Mouse (Mus musculus) spleen, adult 2 months (tissue): ENCODE data around the gene Tdrd7.

Experiments used
- CTCF ChIP-seq: fragments of 200-500 bp; IDR thresholded peaks from 2 replicates; pipeline ENCODE4 v1.5.1; 2011; ENCODE audit warnings: mild to moderate bottlenecking, inconsistent platforms; ENCODE audit not compliant: insufficient read depth, insufficient read length, insufficient replicate concordance; ENCODE audit errors: extremely low read depth
- POLR2A ChIP-seq: fragments of 200-500 bp; IDR thresholded peaks from 2 replicates; pipeline ENCODE4 v1.6.1; 2011; ENCODE audit warnings: low read depth, low read length, inconsistent platforms

- TF ChIP-seq CTCF (no peak), POLR2A (no peak)
Observed at GRCm38 (mm10) chr4:46032448-46032847, 67.3 kb downstream of the Tdrd7 start.
